Mouse (Mus musculus): ENCODE results near the gene Gm9195. TPM values are rescaled to one million over a fixed set of nuclear protein-coding genes. Genes with fewer than 3 reads are reported as not detected.

Gene Gm9195
- total RNA-seq, 2 experiments from 2014 or later = not detected

DNA sequence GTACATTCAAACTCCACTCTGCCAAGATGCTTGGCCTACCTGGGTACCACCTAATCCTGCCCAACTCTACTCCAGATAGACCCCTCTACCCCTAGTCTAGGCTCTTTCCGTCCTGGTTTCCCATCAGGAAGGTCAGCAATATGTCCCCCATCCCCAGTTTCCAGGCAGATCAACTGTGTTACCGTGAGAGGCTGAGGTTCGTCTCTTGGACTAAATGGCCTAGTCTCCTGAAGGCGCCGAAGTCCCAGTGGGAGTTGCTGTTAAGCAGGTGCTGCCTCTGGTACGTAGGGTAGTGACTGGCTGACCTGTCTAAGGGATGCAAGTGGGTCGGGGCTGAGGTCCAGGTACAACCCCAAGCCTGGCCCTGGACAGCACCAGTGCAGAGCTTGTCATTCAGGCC lies 50.7 kb downstream of the Gm9195 start:
- DNase-seq = no peak

DNA sequence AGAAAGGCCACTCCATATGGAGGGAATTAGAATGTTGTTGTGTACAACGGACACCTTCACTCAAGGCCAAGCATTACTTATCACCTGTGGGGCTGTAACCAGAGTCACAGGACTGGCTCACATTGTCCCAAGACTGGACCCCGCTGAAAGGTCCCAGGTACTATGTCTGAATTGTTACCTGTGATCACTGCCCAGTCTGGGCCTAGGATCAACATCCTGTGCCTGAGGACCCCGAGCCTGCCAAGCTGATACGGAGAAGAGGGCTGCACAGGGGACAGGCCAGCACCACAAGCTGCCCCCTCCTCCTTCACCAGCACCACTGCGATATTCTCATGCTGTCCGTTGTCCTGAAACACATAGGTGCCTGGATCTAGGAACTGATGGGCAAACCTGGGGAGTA lies 51.2 kb downstream of the Gm9195 start:
- no peak for DNase-seq

DNA sequence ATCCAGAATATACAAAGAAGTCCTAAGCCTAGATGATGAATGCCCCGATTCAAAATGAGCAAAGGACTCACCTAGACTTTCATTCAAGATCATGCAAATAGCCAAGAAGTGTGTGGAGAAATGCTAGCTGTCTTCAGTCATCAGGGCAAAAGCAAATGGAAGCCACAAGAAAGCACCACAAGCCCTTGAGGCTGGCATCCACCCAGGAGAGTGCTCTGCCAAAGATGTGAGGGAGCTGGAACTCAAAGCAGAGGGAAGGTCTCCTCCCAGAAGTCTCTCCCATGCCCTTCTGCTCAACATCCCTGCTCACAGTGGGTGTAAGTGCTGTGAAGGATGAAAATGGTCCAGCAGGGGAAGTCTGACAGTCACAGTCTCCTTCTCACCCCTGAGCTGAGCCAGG lies 52.7 kb downstream of the Gm9195 start:
- no peak for DNase-seq

DNA sequence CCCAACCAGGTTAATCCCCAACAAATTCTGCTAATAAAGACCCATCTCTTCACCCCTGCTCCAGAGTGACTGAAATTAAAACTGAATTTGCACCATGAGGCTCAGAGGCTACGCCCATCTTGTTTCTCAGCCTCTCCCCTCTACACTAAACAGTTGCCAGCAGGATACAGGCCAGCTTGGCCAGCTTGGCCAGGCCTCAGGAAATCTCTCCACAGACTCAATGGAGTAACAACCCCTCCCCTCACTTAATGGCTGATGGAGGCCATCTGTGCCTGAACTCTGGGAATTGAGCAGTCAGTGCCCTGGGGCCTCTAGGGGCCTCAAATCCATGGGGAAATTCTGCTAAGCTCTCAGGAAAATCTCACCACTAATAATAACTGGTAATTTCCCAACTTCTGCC lies 101.9 kb downstream of the Gm9195 start:
- peak in 1 of 2 experiments; percentile 11 for DNase-seq

DNA sequence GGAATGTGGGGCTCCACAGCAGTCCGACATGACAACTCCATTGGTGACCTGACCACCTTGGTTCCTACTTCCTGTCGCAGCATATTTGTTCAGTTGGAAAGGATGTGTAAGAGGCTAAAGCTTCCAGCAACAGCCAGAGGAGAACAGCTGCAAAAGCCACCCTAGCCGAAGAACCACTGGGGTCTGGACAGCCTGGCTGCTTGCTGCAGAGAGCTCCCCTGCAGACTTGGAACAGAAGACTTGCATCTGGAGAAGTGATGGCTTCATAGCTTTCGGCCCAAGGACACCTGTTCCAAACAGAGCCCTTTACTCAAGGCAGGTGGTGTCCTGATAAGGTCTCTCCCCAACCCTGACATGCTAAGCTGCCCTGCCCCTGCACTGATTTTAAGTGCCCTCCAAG lies 102.3 kb downstream of the Gm9195 start:
- no peak for DNase-seq

DNA sequence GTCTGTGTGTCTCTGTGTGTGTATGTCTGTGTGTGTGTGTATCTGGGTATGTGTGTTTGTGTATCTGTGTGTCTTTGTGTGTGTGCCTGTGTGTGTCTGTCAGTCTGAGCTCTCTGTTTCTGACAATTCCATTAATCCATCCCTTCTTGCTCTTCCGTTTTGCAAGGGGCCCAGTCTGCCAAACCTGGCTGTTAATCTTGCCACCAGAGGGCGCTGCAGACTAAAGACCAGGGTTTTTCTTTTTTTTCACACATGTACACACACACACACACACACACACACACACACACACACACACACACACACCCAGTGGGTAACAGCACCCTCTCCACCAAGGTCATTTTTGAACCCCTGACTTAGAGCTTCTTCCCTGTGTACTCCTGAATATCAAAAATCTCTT lies 114.4 kb downstream of the Gm9195 start:
- peak in 1 of 2 experiments; percentile 22 for DNase-seq

Other genes with a start within 250 kb of the Gm9195 start
- gene Fndc3a, start 218.2 kb upstream of the Gm9195 start, total RNA-seq (2021) = 10 to 100 TPM; 43.8 to 53.2 TPM

Data from layer of hippocampus, postnatal 36 days (tissue).